Mouse (Mus musculus): ENCODE data around the gene Cope.

DNA sequence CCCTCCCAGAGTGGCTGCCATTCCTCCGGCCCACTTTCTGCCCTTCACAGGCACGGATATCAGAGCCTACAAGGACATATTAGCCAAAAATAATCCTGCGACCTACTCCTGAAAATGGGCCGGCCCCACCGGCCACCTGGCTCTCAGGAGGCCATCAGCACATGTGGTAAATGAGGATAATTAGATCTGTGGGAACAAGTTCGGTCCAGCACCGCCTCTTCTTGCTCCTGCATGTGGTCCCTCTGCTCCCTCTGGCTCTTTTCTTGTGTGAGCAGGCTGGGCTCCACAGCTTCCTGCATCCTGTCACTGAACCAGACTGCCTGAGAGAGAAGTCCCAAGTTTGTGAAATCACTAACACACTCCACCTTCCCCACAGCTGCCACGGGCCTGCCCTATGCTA is 23.1 kb upstream of the Cope start:
- no peak for TF ChIP-seq CTCF (IDR thresholded peaks at IDR 0.05; ENCODE audit: borderline replicate concordance, insufficient read depth, low read depth, low read length)
- no peak for TF ChIP-seq POLR2A (IDR thresholded peaks at IDR 0.05; ENCODE audit: borderline replicate concordance, insufficient read depth, low read length)
